Mouse (Mus musculus) spleen, adult 2 months (tissue): ENCODE results near the gene Sphk2.

Experiments used
- CTCF ChIP-seq: fragments of 200-500 bp; IDR thresholded peaks from 2 replicates; pipeline ENCODE4 v1.5.1; 2011; ENCODE audit warnings: mild to moderate bottlenecking, inconsistent platforms; ENCODE audit not compliant: insufficient read depth, insufficient read length, insufficient replicate concordance; ENCODE audit errors: extremely low read depth
- POLR2A ChIP-seq: fragments of 200-500 bp; IDR thresholded peaks from 2 replicates; pipeline ENCODE4 v1.6.1; 2011; ENCODE audit warnings: low read depth, low read length, inconsistent platforms

GRCm38 (mm10) chr7:45749401-45749800, 31.6 kb upstream of the Sphk2 start:
- no peak for TF ChIP-seq CTCF
- no peak for TF ChIP-seq POLR2A
